Mouse (Mus musculus): Measurements from ENCODE around the gene 0610037L13Rik. TPM values are rescaled to one million over a fixed set of nuclear protein-coding genes. Genes with fewer than 3 reads are reported as not detected.

The 0610037L13Rik gene
- total and polyA plus RNA-seq, 3 experiments: 35.5 to 65.0 TPM; not detected in 1

- Histone ChIP-seq H3K4me1 (ENCODE audit: control insufficient read depth in 1 of 2, insufficient read depth in 2 of 2, low read length in 2 of 2) (no peaks in the 10 kb centered on the region), H3K36me3 (ENCODE audit: control insufficient read depth in 1 of 2, insufficient read depth in 2 of 2, low read length in 2 of 2) (peaks cover 0 to 4% of the 10 kb centered on the region in 2 experiments; a peak in 2 of 4 replicates)
- no peak for TF ChIP-seq BHLHE40 (IDR thresholded peaks at IDR 0.05; ENCODE audit: borderline replicate concordance, low read depth, low read length)
Measured at GRCm38 (mm10) chr4:107856958-107857686, 32.5 kb upstream of the 0610037L13Rik start.

GRCm38 (mm10) chr4:107858995-107859394, 30.6 kb upstream of the 0610037L13Rik start:
- no peak overlapping the region for H3K9ac ChIP-seq (ENCODE audit: control insufficient read depth, low read depth, low read length, poor library complexity, severe bottlenecking)
- H3K27me3 ChIP-seq (ENCODE audit: control insufficient read depth in 1 of 2, insufficient read depth in 2 of 2, low read length in 2 of 2): no peaks in the 10 kb centered on the region
- H3K36me3 ChIP-seq (ENCODE audit: control insufficient read depth in 1 of 2, insufficient read depth in 2 of 2, low read length in 2 of 2): peaks cover 0 to 4% of the 10 kb centered on the region in 2 experiments; a peak in 2 of 4 replicates
- H3K9me3 ChIP-seq (replicated peaks; ENCODE audit: insufficient read depth, low read length): no peaks in the 10 kb centered on the region
- no peak for TF ChIP-seq E2F4 (IDR thresholded peaks at IDR 0.05; ENCODE audit: borderline replicate concordance, low read depth, low read length)
- TF ChIP-seq NELFE (IDR thresholded peaks at IDR 0.05; ENCODE audit: low read depth, low read length): no peak
- no peak for TF ChIP-seq HCFC1 (IDR thresholded peaks at IDR 0.05; ENCODE audit: low read depth, low read length)
- TF ChIP-seq ZKSCAN1 (IDR thresholded peaks at IDR 0.05; ENCODE audit: low read depth, low read length): no peak
- no peak for TF ChIP-seq BHLHE40 (IDR thresholded peaks at IDR 0.05; ENCODE audit: borderline replicate concordance, low read depth, low read length)
- TF ChIP-seq POLR2A (IDR thresholded peaks at IDR 0.05; ENCODE audit: control insufficient read depth in 1 of 2, insufficient read depth in 1 of 2, low read depth in 1 of 2, low read length in 2 of 2, poor library complexity in 1 of 2): no peak
- TF ChIP-seq MYB (IDR thresholded peaks at IDR 0.05; ENCODE audit: low read depth, low read length): no peak
- no peak for TF ChIP-seq GABPA (IDR thresholded peaks at IDR 0.05; ENCODE audit: low read depth, low read length)
- no peak for TF ChIP-seq CHD1 (IDR thresholded peaks at IDR 0.05; ENCODE audit: low read depth, low read length)
- no peak for TF ChIP-seq NRF1 (IDR thresholded peaks at IDR 0.05; ENCODE audit: insufficient read depth, low read depth, low read length, poor library complexity, severe bottlenecking)
- H3K4me3 ChIP-seq (ENCODE audit: control insufficient read depth in 1 of 2, insufficient read depth in 1 of 2, low read depth in 2 of 2, low read length in 2 of 2): no peak overlapping the region
- DNase-seq (ENCODE audit: low read depth, low spot score): no peak
- no peak overlapping the region for H3K27ac ChIP-seq (ENCODE audit: control insufficient read depth, low read depth, low read length)
- H3K79me2 ChIP-seq (ENCODE audit: control insufficient read depth, insufficient read depth, low read length, poor library complexity): no peaks in the 10 kb centered on the region
- no peaks in the 10 kb centered on the region for H3K4me1 ChIP-seq (ENCODE audit: control insufficient read depth in 1 of 2, insufficient read depth in 2 of 2, low read length in 2 of 2)

More at GRCm38 (mm10) chr4:107856958-107857686, 32.5 kb upstream of the 0610037L13Rik start:
- no peaks in the 10 kb centered on the region for H3K79me2 ChIP-seq (ENCODE audit: control insufficient read depth, insufficient read depth, low read length, poor library complexity)
- H3K4me3 ChIP-seq (ENCODE audit: control insufficient read depth in 1 of 2, insufficient read depth in 1 of 2, low read depth in 2 of 2, low read length in 2 of 2): no peak overlapping the region
- H3K9me3 ChIP-seq (replicated peaks; ENCODE audit: insufficient read depth, low read length): no peaks in the 10 kb centered on the region
- H3K27ac ChIP-seq (ENCODE audit: control insufficient read depth, low read depth, low read length): no peak overlapping the region
- no peaks in the 10 kb centered on the region for H3K27me3 ChIP-seq (ENCODE audit: control insufficient read depth in 1 of 2, insufficient read depth in 2 of 2, low read length in 2 of 2)
- DNase-seq (ENCODE audit: low read depth, low spot score): no peak
- no peak overlapping the region for H3K9ac ChIP-seq (ENCODE audit: control insufficient read depth, low read depth, low read length, poor library complexity, severe bottlenecking)

GRCm38 (mm10) chr4:107864866-107865265, 24.7 kb upstream of the 0610037L13Rik start:
- no peaks in the 10 kb centered on the region for H3K79me2 ChIP-seq (ENCODE audit: control insufficient read depth, insufficient read depth, low read length, poor library complexity)
- H3K9me3 ChIP-seq (replicated peaks; ENCODE audit: insufficient read depth, low read length): no peaks in the 10 kb centered on the region
- DNase-seq (ENCODE audit: low read depth, low spot score): no peak
- no peak overlapping the region for H3K4me3 ChIP-seq (ENCODE audit: control insufficient read depth in 1 of 2, insufficient read depth in 1 of 2, low read depth in 2 of 2, low read length in 2 of 2)
- no peak for TF ChIP-seq JUND (IDR thresholded peaks at IDR 0.05; ENCODE audit: low read depth, low read length)
- no peak for TF ChIP-seq CTCF (IDR thresholded peaks at IDR 0.05 in 2 of 3, conservative IDR thresholded peaks at IDR 0.05 in 1 of 3; ENCODE audit: control insufficient read depth in 1 of 3, insufficient read depth in 1 of 3, low read depth in 2 of 3, low read length in 3 of 3, poor library complexity in 1 of 3, severe bottlenecking in 1 of 3)
- no peak for TF ChIP-seq MXI1 (IDR thresholded peaks at IDR 0.05; ENCODE audit: low read depth, low read length)
- no peak for TF ChIP-seq ZNF384 (IDR thresholded peaks at IDR 0.05; ENCODE audit: low read depth, low read length)
- TF ChIP-seq SMC3 (IDR thresholded peaks at IDR 0.05; ENCODE audit: low read depth, low read length): no peak
- no peak for TF ChIP-seq CHD1 (IDR thresholded peaks at IDR 0.05; ENCODE audit: low read depth, low read length)
- TF ChIP-seq USF1 (IDR thresholded peaks at IDR 0.05; ENCODE audit: low read depth, low read length): no peak
- no peak for TF ChIP-seq KAT2A (conservative IDR thresholded peaks at IDR 0.05; ENCODE audit: low read depth, low read length)
- no peak for TF ChIP-seq NELFE (IDR thresholded peaks at IDR 0.05; ENCODE audit: low read depth, low read length)
- TF ChIP-seq E2F4 (IDR thresholded peaks at IDR 0.05; ENCODE audit: borderline replicate concordance, low read depth, low read length): no peak
- no peak overlapping the region for H3K9ac ChIP-seq (ENCODE audit: control insufficient read depth, low read depth, low read length, poor library complexity, severe bottlenecking)
- no peak overlapping the region for H3K27ac ChIP-seq (ENCODE audit: control insufficient read depth, low read depth, low read length)
- H3K36me3 ChIP-seq (ENCODE audit: control insufficient read depth in 1 of 2, insufficient read depth in 2 of 2, low read length in 2 of 2): peaks cover 0 to 6% of the 10 kb centered on the region in 2 experiments; a peak in 2 of 4 replicates
- H3K4me1 ChIP-seq (ENCODE audit: control insufficient read depth in 1 of 2, insufficient read depth in 2 of 2, low read length in 2 of 2): no peaks in the 10 kb centered on the region
- H3K27me3 ChIP-seq (ENCODE audit: control insufficient read depth in 1 of 2, insufficient read depth in 2 of 2, low read length in 2 of 2): no peaks in the 10 kb centered on the region
